9 mouse cellular contexts compared by ENCODE assay signal in genomic region chr5:127632167-127633145, GRCm38 (mm10). TPM values are rescaled to one million over a fixed set of nuclear protein-coding genes. Genes with fewer than 3 reads are reported as not detected.
DNase-seq lines count a peak whose midpoint lies in the region; ATAC-seq and TF ChIP-seq lines count a peak whose summit lies in the region.
"Had no signal": no experiment of that assay in that cellular context is flagged by ENCODE, and none has a peak within 500 bp of the region (broad histone marks: within the 10 kb centered on the region; RNA-seq: fewer than 3 reads in every experiment).

Glt1d1 (plus strand) TSS chr5:127632262.
Slc15a4 (minus strand) TSS chr5:127632897.

- H3K4me2 ChIP-seq in forebrain, embryonic 12.5 days, result peak within 1 kb of the TSS; percentile 98
- peak within 1 kb of the TSS; percentile 77 for H3K4me2 ChIP-seq in kidney, postnatal 0 days (ENCODE audit: low read length)
- peak within 1 kb of the TSS; percentile 69 for H3K4me2 ChIP-seq in liver, postnatal 0 days (ENCODE audit: low read depth, low read length)

- no peaks in the 10 kb centered on the region for H3K9me3 ChIP-seq in forebrain, embryonic 12.5 days
- H3K9me3 ChIP-seq in kidney, postnatal 0 days (replicated peaks; ENCODE audit: low read length), result no peaks in the 10 kb centered on the region
- no peaks in the 10 kb centered on the region for H3K9me3 ChIP-seq in liver, postnatal 0 days (ENCODE audit: low read length)

- H3K27ac ChIP-seq in gastrocnemius, adult 2 months, result no peak within 1 kb of the TSS
- no peak within 1 kb of the TSS for H3K27ac ChIP-seq in forebrain, embryonic 12.5 days
- H3K27ac ChIP-seq in kidney, postnatal 0 days, result peak within 1 kb of the TSS; percentile 16; the same call in 1 of the 2 replicates
- H3K27ac ChIP-seq in liver, postnatal 0 days (ENCODE audit: low read depth), result peak within 1 kb of the TSS; percentile 94

- WGBS in forebrain, embryonic 12.5 days, result under 1% methylated on average over 56 of the region's 62 CpGs
- WGBS in kidney, postnatal 0 days, result under 1% methylated on average over 61 of the region's 62 CpGs
- under 1% methylated on average over 61 of the region's 62 CpGs for WGBS in liver, postnatal 0 days (ENCODE audit: insufficient replicate concordance)

- intact Hi-C loops in gastrocnemius, adult 2 months (cut with DNase I), result no loop called here

- peak within 1 kb of the TSS; percentile 68 for H3K9ac ChIP-seq in forebrain, embryonic 12.5 days
- H3K9ac ChIP-seq in kidney, postnatal 0 days (ENCODE audit: low read depth, low read length), result peak within 1 kb of the TSS; percentile 47
- peak within 1 kb of the TSS; percentile 85 for H3K9ac ChIP-seq in liver, postnatal 0 days (replicated peaks)

- ATAC-seq in forebrain, embryonic 12.5 days (ENCODE audit: low FRiP score), result peak; percentile 77
- peak; percentile 76 for ATAC-seq in kidney, postnatal 0 days (replicated peaks; ENCODE audit: low FRiP score, low read depth)
- peak; percentile 63 for ATAC-seq in liver, postnatal 0 days

- TF ChIP-seq CTCF in gastrocnemius, adult 2 months (IDR thresholded peaks at IDR 0.05), result no peak
- no peak for TF ChIP-seq CTCF in brain, embryonic 14.5 days (IDR thresholded peaks at IDR 0.05; ENCODE audit: borderline replicate concordance, extremely low read depth, insufficient read depth, insufficient read length)
- no peak for TF ChIP-seq CTCF in kidney, postnatal 0 days (IDR thresholded peaks at IDR 0.05; ENCODE audit: low read depth)
- TF ChIP-seq CTCF in liver, postnatal 0 days (IDR thresholded peaks at IDR 0.05; ENCODE audit: low read depth), result no peak

- TF ChIP-seq EP300 in liver, postnatal 0 days (IDR thresholded peaks at IDR 0.05; ENCODE audit: low read depth), result no peak

- TF ChIP-seq POLR2A in brain, embryonic 14.5 days (IDR thresholded peaks at IDR 0.05; ENCODE audit: borderline replicate concordance, extremely low read depth, insufficient read depth, insufficient read length, poor library complexity, severe bottlenecking), result 0 out of 2 replicates have a peak, but pooled peaks have one; percentile 15

- H3K36me3 ChIP-seq in forebrain, embryonic 12.5 days (replicated peaks), result no peaks in the 10 kb centered on the region
- H3K36me3 ChIP-seq in kidney, postnatal 0 days (ENCODE audit: insufficient read depth, low read length), result no peaks in the 10 kb centered on the region
- H3K36me3 ChIP-seq in liver, postnatal 0 days (replicated peaks; ENCODE audit: insufficient read depth, low read length), result no peaks in the 10 kb centered on the region

- H3K4me3 ChIP-seq in gastrocnemius, adult 2 months, result peak within 1 kb of the TSS; percentile 33; the same call in 1 of the 2 replicates
- H3K4me3 ChIP-seq in forebrain, embryonic 12.5 days (replicated peaks), result peak within 1 kb of the TSS; percentile 58
- peak within 1 kb of the TSS; percentile 32 for H3K4me3 ChIP-seq in kidney, postnatal 0 days (replicated peaks; ENCODE audit: low read depth, low read length)
- peak within 1 kb of the TSS; percentile 63 for H3K4me3 ChIP-seq in liver, postnatal 0 days (ENCODE audit: low read depth, low read length)

- DNase-seq in gastrocnemius, adult 2 months, result no peak
- no peak for DNase-seq in gastrocnemius, postnatal 10 days
- peak; percentile 66 for DNase-seq in brain, embryonic 14.5 days (ENCODE audit: low read depth)
- peak; percentile 3 for DNase-seq in kidney, postnatal 0 days (ENCODE audit: low spot score)
- DNase-seq in liver, postnatal 0 days, result peak; percentile 63
- peak; percentile 42 for DNase-seq in right cerebral cortex, postnatal 14 days
- no peak for DNase-seq in gastrocnemius, adult 18-20 months (ENCODE audit: low spot score)

- peaks cover 11% of the 10 kb centered on the region for H3K4me1 ChIP-seq in forebrain, embryonic 12.5 days
- no peaks in the 10 kb centered on the region for H3K4me1 ChIP-seq in kidney, postnatal 0 days (replicated peaks; ENCODE audit: insufficient read depth, low read length)
- no peaks in the 10 kb centered on the region for H3K4me1 ChIP-seq in liver, postnatal 0 days (ENCODE audit: insufficient read depth)

- H3K27me3 ChIP-seq in forebrain, embryonic 12.5 days, result 0 out of 2 replicates have a peak, but pooled peaks cover 7% of the 10 kb centered on the region
- no peaks in the 10 kb centered on the region for H3K27me3 ChIP-seq in kidney, postnatal 0 days (ENCODE audit: insufficient read depth, low read length)
- H3K27me3 ChIP-seq in liver, postnatal 0 days (ENCODE audit: insufficient read depth, low read length), result peaks cover 17% of the 10 kb centered on the region; the same call in 1 of the 2 replicates

RNA-seq across cellular contexts. Expression of gene Glt1d1, which starts in this region (rescaled TPM):
- not detected for total RNA-seq in gastrocnemius, adult 2 months (2021)
- total RNA-seq in gastrocnemius, postnatal 10 days (2021), result under 1 TPM in 1 of 2 experiments, not detected in 1; 0.31 TPM
- 3.8 and 4.9 TPM in 2 replicates for polyA plus RNA-seq in brain, embryonic 14.5 days (2012; rRNA removed)
- 1.5 and 1.9 TPM in 2 replicates for polyA plus RNA-seq in forebrain, embryonic 12.5 days (2016; fragmentation: Nextera tagmentation; extraction: Ambion mirVana)
- polyA plus RNA-seq in kidney, postnatal 0 days (2015; fragmentation: Nextera tagmentation; extraction: Ambion mirVana), result 0.29 and 0.46 TPM in 2 replicates
- 2.6 and 2.9 TPM in 2 replicates for polyA plus RNA-seq in liver, postnatal 0 days (2015; fragmentation: Nextera tagmentation; extraction: Ambion mirVana)
- total RNA-seq in gastrocnemius, adult 18-20 months (2021), result not detected
- polyA plus RNA-seq: C2C12 had no signal

RNA-seq across cellular contexts. Expression of gene Slc15a4, which starts in this region (rescaled TPM):
- total RNA-seq in gastrocnemius, adult 2 months (2021), result 10 to 100 TPM; 21.4 to 22.1 TPM
- total RNA-seq in gastrocnemius, postnatal 10 days (2021), result 10 to 100 TPM in 1 of 2 experiments, 1 to 10 TPM in 1; 7.1 to 12.2 TPM
- 25.2 and 37.8 TPM in 2 replicates for polyA plus RNA-seq in brain, embryonic 14.5 days (2012; rRNA removed)
- 25.5 and 27.5 TPM in 2 replicates for polyA plus RNA-seq in forebrain, embryonic 12.5 days (2016; fragmentation: Nextera tagmentation; extraction: Ambion mirVana)
- polyA plus RNA-seq in kidney, postnatal 0 days (2015; fragmentation: Nextera tagmentation; extraction: Ambion mirVana), result 15.4 and 16.2 TPM in 2 replicates
- 10.4 and 11.3 TPM in 2 replicates for polyA plus RNA-seq in liver, postnatal 0 days (2015; fragmentation: Nextera tagmentation; extraction: Ambion mirVana)
- total RNA-seq in gastrocnemius, adult 18-20 months (2021), result 10 to 100 TPM; 19.2 to 22.4 TPM

Comparison
In these comparisons a context has a peak if more than half of its experiments do, and no peak if none do; other contexts are left out.
1. DNase-seq: peak in brain, embryonic 14.5 days (single experiment), kidney, postnatal 0 days (single experiment), liver, postnatal 0 days (single experiment) and right cerebral cortex, postnatal 14 days (single experiment); none in gastrocnemius, adult 2 months (single experiment), gastrocnemius, postnatal 10 days (single experiment) and gastrocnemius, adult 18-20 months (single experiment).
2. H3K27ac ChIP-seq: peak in kidney, postnatal 0 days (single experiment) and liver, postnatal 0 days (single experiment); none in gastrocnemius, adult 2 months (single experiment) and forebrain, embryonic 12.5 days (single experiment).
3. Peak in every context shown above with its lines, with median percentiles within 50 percentile points of each other: H3K4me3 ChIP-seq, ATAC-seq, H3K4me2 ChIP-seq and H3K9ac ChIP-seq.